Mouse (Mus musculus): ENCODE results near the gene Spef2.

The Spef2 gene

GRCm38 (mm10) chr15:9535200-9535599, 213.5 kb downstream of the Spef2 start:
- no peak for DNase-seq (ENCODE audit: low spot score)

DNA sequence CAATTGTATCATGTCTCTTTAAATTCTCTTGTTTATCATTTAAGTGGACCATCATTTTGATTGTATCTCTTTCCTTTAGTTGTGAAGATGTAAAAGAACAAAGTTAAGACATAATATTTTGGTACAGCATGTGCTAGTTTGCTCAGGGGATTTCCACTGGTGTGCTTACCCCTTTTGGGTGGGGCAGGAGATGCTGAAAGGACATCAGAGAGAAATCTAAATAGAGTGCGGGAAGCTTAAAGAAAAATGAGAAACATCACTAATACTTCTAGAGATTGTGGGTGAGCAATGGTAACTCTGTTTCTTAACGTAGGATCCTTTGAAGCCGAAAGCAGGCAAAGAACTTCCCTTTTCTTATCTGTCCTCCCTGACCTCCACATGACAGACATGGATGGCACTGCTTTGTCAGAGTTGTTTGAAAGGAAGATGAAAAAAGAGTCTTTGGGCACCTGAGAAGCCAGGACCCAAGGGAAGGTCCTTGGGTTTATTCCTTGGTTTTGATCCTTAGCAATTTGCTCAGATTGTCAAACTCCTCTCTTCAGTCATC, 215.2 kb downstream of the Spef2 start:
- DNase-seq (ENCODE audit: low spot score) = no peak

- no peak for DNase-seq (ENCODE audit: low spot score)
Observed at GRCm38 (mm10) chr15:9530076-9530475, 218.6 kb downstream of the Spef2 start, which contains the start of gene Il7r. Gene Il7r (minus strand): TSS chr15:9530176.

DNA sequence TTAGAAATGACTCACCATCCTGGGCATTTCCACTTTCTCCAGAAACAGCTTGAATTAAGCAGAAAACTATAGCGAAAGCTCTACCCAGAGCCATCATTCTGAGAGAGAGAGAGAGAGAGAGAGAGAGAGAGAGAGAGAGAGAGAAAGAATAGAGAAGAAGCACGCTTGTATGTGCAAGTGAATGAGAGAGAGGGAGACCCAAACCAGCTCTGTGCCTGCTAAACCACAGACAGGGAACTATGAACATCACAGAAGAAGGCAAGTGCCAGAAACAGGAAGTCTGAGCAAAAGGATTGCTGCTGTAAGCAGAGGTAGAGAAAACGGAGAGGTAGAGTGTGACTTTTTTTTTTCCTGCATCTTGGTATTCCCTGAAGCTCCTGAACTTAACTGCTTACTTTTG, 219.0 kb downstream of the Spef2 start:
- DNase-seq (ENCODE audit: low spot score) = no peak

Measured in yolk sac, embryonic 10.5 days (tissue).